Comparison of ENCODE assay signal across 8 mouse cellular contexts in genomic region chr5:64230507-64231041, GRCm38 (mm10).
DNase-seq lines count a peak whose midpoint lies in the region; ATAC-seq and TF ChIP-seq lines count a peak whose summit lies in the region.

No protein-coding gene starts in this region.

- TF ChIP-seq POLR2A in embryonic fibroblast, embryonic 13.5 days (IDR thresholded peaks at IDR 0.05; ENCODE audit: low read depth, low read length) = 0 out of 2 replicates have a peak, but pooled peaks have one; percentile 3

- H3K4me2 ChIP-seq in lung, embryonic 14.5 days = peak overlapping the region; percentile 86
- peak overlapping the region; percentile 86 for H3K4me2 ChIP-seq in intestine, embryonic 16.5 days (ENCODE audit: low read depth, low read length)

- peaks cover 11% of the 10 kb centered on the region for H3K4me1 ChIP-seq in lung, embryonic 14.5 days (ENCODE audit: insufficient read depth)
- 0 out of 2 replicates have a peak, but pooled peaks cover 3% of the 10 kb centered on the region for H3K4me1 ChIP-seq in embryonic fibroblast, embryonic 13.5 days (ENCODE audit: control insufficient read depth, insufficient read depth, low read length)
- H3K4me1 ChIP-seq in intestine, embryonic 16.5 days (ENCODE audit: control insufficient read depth, insufficient read depth, low read length) = peaks cover 23% of the 10 kb centered on the region

- no peaks in the 10 kb centered on the region for H3K36me3 ChIP-seq in lung, embryonic 14.5 days (ENCODE audit: insufficient read depth)
- H3K36me3 ChIP-seq in intestine, embryonic 16.5 days (ENCODE audit: control insufficient read depth, insufficient read depth, low read length) = no peaks in the 10 kb centered on the region
- H3K36me3 ChIP-seq in macrophage (ENCODE audit: inconsistent target) = no peaks in the 10 kb centered on the region

- H3K9me3 ChIP-seq in lung, embryonic 14.5 days (ENCODE audit: low read depth, low read length) = no peaks in the 10 kb centered on the region
- H3K9me3 ChIP-seq in intestine, embryonic 16.5 days (ENCODE audit: control insufficient read depth, low read length) = no peaks in the 10 kb centered on the region

- H3K27ac ChIP-seq in lung, embryonic 14.5 days (ENCODE audit: low read depth) = peak overlapping the region; percentile 86
- H3K27ac ChIP-seq in embryonic fibroblast, embryonic 13.5 days (ENCODE audit: insufficient read depth, low read length) = peak overlapping the region; percentile 43
- H3K27ac ChIP-seq in intestine, embryonic 16.5 days (ENCODE audit: low read length) = peak overlapping the region; percentile 79
- peak overlapping the region; percentile 48 for H3K27ac ChIP-seq in macrophage

- H3K4me3 ChIP-seq in lung, embryonic 14.5 days (ENCODE audit: low read depth, low read length) = peak overlapping the region; percentile 70
- H3K4me3 ChIP-seq in embryonic fibroblast, embryonic 13.5 days (ENCODE audit: insufficient read depth, low read length) = peak overlapping the region; percentile 97
- peak overlapping the region; percentile 72 for H3K4me3 ChIP-seq in intestine, embryonic 16.5 days (ENCODE audit: low read length)
- H3K4me3 ChIP-seq in macrophage (ENCODE audit: inconsistent target) = peak overlapping the region; percentile 75

- DNase-seq in lung, embryonic 14.5 days = peak; percentile 76
- DNase-seq in lung, postnatal 25 days (ENCODE audit: low spot score) = no peak
- DNase-seq in T-cell, adult 2 months (ENCODE audit: low spot score) = peak; percentile 16
- peak; percentile 71 for DNase-seq in thymus, postnatal 4 days
- DNase-seq in left cerebral cortex, adult 9 months (ENCODE audit: low spot score in 2 of 2) = no peak

- peaks cover 51% of the 10 kb centered on the region for H3K79me2 ChIP-seq in macrophage (ENCODE audit: inconsistent target)

- peak overlapping the region; percentile 79 for H3K9ac ChIP-seq in lung, embryonic 14.5 days
- peak overlapping the region; percentile 77 for H3K9ac ChIP-seq in intestine, embryonic 16.5 days (ENCODE audit: low read depth, low read length)

- TF ChIP-seq CTCF in lung, embryonic 14.5 days (IDR thresholded peaks at IDR 0.05; ENCODE audit: low read depth) = no peak
- no peak for TF ChIP-seq CTCF in embryonic fibroblast, embryonic 13.5 days (IDR thresholded peaks at IDR 0.05; ENCODE audit: borderline replicate concordance, insufficient read depth, low read length)

- ATAC-seq in lung, embryonic 14.5 days (ENCODE audit: insufficient read depth) = no peak; the same call in 1 of the 2 replicates
- ATAC-seq in intestine, embryonic 16.5 days = peak; percentile 49

- under 1% methylated on average over 24 of the region's 33 CpGs for WGBS in lung, embryonic 14.5 days
- 1% methylated on average over 27 of the region's 33 CpGs for WGBS in intestine, embryonic 16.5 days
- WGBS in macrophage (ENCODE audit: missing documents) = under 1% methylated on average over 29 of the region's 33 CpGs

- no peaks in the 10 kb centered on the region for H3K27me3 ChIP-seq in lung, embryonic 14.5 days (ENCODE audit: insufficient read depth, low read length)
- H3K27me3 ChIP-seq in intestine, embryonic 16.5 days (replicated peaks; ENCODE audit: control insufficient read depth, insufficient read depth, low read length) = no peaks in the 10 kb centered on the region

Comparison
In these comparisons a context has a peak if more than half of its experiments do, and no peak if none do; other contexts are left out.
1. DNase-seq: peak in lung, embryonic 14.5 days (single experiment), T-cell, adult 2 months (single experiment) and thymus, postnatal 4 days (single experiment); none in lung, postnatal 25 days (single experiment) and left cerebral cortex, adult 9 months (0 of 2).
2. Peak in every context shown above with its lines, with median percentiles within 50 percentile points of each other: H3K27ac ChIP-seq and H3K4me3 ChIP-seq.